Mouse (Mus musculus) A20 (cell line): Measurements from ENCODE around the gene Gm47841.

Experiments used
- DNase-seq: peaks from one replicate; pipeline ENCODE4 v3.0.0-alpha.2; 2011; ENCODE audit warnings: low read depth, low spot score

Gm47841 gene

DNA sequence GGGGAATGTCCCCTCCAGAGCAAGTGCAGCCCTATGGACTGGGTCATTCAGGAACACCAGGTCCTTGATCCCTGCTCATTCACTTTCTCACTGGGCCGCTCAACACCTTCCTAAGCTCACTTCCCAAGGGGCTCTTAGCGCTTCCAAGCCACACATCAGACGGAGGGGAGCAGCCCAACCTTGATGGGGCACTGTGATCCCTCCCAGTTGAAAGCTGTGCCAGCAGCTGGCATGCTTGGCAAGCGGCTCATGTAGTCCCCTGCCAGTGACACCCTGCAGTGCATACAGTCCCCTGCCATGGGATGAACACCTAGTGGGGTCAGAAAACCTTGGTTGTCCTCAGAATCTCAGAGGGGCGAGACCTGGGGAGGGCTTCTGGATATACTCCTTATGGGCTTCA, 26.9 kb upstream of the Gm47841 start:
- no peak for DNase-seq

DNA sequence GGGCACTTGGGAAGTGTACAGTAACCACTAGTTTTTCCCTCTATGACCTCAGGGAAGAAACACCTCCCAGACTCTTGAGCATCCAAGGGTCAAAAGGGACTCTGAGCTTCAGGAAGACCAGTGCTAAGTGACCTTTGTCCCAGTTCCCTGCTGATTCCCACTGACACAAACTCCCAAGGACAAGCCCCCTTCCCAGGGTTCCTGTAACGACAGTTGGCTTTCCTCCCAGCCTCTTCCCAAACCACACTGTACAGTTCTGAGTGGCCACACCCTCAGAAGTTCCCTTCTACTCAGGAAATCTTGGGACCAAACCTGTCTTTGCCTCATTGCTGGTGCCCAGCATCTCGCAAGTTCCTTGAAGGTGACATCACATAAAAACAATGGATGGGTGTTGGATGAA, 25.5 kb upstream of the Gm47841 start:
- no peak for DNase-seq

DNA sequence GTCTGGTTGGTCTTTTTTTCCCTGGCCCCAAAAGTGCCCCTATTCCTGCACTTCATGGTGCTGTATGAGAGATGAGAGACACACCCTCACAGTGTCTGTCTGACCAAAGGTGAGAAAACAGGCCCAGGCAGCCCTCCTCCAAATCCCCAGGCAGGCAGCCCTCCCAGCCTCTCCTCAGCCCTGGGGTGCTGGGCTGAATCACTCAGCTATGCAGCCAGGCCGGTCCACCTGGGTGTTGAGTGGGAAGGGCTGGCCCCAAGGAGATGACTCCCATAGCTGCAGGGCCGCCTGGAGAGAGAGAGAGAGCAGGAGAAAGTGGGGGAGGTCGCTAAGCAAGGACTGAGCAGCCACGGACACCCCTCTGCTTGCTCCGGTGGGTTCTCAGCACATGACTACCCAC, 23.6 kb upstream of the Gm47841 start:
- DNase-seq, result no peak

DNA sequence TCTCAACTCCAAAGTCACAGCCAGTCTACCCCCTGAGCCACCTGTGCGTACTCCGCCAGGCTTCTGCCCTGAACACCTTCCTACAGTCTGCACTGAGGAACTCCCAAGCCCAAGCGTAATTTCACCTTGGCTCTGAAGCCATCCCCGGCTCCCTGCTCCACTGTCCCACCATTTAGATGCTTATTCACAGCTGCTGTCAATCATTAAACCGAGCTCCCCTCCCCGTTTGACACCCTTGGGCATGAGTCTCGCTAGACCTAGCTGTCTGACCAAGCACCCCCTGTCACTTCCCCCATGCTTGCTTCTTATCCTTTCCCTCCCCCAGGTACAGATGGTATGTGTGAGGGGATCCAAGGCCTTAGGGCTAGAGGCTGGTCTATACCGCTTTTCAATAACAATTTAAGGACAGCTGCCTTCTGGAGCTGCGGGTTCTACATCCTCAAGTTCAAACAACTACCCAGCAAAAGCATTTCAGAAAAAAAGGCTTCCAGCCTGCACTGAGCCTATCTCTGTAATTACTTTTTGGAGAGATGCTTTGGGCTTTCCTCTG, 22.5 kb upstream of the Gm47841 start:
- DNase-seq, result no peak

- no peak for DNase-seq
These were observed 21.5 kb upstream of the Gm47841 start for GRCm38 (mm10) chr15:101068671-101069070.

- DNase-seq, result no peak
These were observed 20.8 kb upstream of the Gm47841 start for GRCm38 (mm10) chr15:101068029-101068428.

DNA sequence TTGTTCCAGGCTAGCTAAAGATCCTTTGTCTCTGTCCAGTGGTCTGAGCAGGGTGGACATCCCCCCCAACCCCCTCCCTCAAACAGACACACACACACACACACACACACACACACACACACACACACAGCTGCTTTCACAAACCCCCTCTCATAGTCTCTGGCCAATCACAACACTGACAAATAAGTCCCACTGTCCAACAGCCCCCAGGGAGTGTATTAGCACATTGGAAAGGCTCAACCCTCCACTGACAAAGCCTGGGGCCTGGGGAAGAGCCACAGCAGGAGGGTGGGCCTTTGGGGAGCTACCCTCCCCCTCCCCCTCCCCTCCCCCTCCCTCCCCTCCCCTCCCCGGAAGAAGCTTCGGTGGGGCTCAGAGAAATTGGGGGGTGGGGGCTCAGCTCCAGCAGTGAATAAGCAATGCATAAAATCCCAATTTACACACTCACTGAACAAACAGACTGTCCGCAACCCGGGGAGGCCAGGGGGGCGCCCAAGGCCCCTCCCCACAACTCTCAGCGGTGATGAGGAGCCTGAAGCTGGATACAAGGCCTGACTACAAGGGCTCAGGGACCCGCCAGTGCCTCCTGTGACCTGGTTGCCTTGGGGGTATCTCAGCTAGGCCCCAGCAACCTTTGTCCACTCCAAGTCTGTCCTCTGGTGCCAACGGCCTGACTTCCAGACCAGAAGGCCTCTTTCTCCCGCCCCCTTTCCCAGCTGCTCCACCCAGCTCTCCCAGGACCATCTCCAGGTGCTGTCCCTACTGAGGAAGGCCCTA, 19.9 kb upstream of the Gm47841 start:
- DNase-seq, result no peak

- DNase-seq, result no peak
These were observed 19.2 kb upstream of the Gm47841 start for GRCm38 (mm10) chr15:101066364-101066847.

DNA sequence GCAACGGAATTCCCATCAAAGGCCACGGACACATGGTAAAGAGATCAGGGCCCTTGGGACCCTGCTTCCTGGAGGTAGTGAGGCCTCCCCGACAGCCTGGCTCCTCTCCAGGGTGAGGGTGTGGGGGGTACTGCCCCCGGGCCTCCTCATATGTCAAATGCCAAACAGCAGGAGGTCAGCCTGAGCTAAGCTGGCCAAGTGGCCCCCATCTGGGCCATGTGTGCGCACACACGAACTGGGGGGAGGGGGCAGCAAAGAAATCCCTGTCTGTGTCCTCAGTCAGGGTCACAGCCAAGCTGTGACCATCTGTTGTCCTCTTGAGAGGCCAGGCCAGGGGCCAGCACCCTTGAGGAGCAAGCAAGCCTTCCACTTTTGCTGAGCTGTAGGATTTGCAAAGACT, 17.9 kb upstream of the Gm47841 start:
- DNase-seq, result no peak

GRCm38 (mm10) chr15:101060280-101060852, 13.2 kb upstream of the Gm47841 start:
- DNase-seq, result no peak

DNA sequence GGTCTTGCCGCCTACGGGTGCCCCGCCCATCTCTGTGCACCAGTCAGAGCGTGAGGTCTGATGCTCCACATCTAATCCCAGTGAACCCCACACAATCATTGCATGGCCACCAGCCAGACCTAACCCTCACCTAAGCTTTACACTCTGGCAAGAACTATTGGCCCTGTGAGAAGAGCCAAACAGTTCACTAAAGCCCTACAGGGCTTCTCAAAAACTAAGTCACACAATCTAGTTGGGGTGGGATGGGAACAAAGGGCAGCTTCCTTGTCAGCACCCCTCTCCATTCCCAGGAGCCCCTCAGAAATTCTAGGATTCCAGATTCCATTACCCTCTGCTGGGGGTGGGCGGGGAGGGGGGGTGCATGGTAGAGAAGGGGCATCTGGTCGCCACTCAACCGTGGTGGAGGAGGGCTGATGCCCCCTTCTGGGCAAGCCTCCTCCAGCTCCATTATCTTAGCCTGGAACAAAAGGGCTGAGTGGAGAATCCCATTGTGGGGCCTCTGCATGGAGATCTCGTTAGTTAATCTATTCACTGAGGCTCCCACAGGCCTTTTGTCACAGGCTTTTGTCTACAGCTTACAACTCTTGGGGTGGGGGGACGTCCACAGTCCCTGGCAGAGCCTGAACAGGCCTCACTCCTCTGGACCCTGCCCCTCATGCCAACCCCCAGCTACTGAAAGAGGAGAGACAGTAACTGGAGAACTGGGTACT, 12.5 kb upstream of the Gm47841 start:
- DNase-seq, result no peak

DNA sequence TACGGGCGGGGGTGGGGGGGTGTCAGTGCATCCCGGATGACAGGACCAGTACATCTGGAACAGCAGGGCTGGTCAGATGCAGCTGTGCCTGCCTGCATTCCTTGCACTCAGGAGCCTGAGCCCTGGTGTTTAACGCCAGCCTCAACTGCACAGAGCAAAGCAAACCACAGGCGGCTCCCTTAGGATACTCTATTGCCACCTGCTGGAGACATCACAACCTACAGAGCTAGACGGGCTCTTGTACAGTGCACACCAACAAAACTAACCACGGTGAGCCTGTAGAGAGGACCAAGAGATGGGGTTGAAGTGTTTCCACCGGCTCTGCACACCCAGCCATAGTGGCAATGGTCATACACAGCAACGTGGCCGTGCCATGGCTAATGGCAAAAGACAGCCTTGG, 9.0 kb upstream of the Gm47841 start:
- peak; percentile 49 for DNase-seq

DNA sequence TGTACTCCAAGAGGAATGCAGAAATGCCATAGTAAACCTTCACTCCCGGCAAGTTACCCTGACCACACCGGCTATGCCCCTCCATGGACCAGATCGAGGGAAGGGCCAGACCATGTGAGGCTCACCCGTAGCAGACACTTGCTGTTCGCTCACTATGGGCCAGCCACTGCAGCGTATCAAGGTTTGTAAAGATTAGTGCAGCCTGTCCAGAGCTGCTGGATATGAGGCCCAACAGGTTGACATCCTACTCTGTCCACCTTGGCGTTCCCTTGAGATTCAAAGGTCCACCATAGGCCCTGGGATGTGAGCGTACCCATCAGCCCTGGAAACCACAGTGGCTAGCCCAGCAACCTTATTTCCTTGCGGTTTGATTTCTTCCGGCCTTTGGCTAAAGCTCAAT, 7.3 kb upstream of the Gm47841 start:
- no peak for DNase-seq

DNA sequence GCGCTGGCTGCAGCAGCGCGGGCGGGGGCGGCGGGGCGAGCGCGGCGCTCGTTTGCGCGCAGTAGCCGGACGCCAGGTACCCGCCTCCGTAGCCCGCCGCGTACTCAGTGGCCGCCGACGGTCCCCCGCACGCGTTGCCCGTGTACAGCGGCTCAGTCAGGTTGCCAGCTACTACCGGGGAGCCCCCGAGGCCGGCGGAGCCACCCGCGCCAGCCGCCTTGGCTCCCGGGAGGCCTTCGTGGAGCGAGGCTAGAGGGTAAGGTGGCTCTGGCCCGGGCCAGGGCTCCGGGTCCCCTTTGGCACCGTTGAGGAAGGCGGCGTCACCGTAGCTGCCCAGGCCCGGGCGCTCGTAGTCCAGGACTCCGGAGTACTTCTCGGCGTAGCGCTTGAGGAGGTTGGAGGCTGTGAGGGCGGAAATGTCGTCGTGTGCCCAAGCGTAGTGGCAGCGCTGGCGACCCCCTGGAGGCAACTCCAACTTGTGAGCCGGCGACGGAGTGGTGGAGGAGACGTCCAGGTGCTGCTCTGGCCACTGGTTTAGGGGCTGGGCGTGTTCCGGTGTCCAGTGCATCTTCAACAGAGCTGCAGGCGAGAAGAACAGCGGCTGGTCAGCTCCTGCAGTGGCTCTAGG, 6.7 kb upstream of the Gm47841 start:
- DNase-seq, result no peak

GRCm38 (mm10) chr15:101052560-101053501, 5.6 kb upstream of the Gm47841 start:
- DNase-seq, result no peak

DNA sequence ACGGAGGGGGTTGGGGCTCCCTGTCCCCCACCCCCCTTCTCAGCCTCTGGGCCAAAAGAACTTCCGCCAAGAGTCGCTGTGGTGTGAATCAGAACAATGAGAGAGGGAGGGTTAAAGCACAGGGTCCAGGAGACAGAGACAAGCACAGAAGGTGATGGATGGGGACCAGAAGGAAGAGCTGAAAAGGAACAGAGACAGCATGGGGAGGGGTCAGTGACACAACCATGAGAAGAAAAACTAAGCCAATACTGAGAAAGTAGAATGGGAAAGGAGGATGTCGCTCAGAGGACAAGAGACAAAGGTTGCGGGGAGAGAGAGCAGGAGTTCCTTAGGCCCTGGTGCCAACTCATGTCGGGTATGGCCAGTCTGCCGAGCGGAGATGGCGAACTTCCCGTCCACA, 4.7 kb upstream of the Gm47841 start:
- DNase-seq, result no peak

GRCm38 (mm10) chr15:101048338-101048896, 1.2 kb upstream of the Gm47841 start:
- DNase-seq, result no peak

GRCm38 (mm10) chr15:101046527-101047193, 537 bp downstream of the Gm47841 start:
- no peak for DNase-seq

- DNase-seq, result no peak
These were observed 1.1 kb downstream of the Gm47841 start for GRCm38 (mm10) chr15:101046039-101046526.

DNA sequence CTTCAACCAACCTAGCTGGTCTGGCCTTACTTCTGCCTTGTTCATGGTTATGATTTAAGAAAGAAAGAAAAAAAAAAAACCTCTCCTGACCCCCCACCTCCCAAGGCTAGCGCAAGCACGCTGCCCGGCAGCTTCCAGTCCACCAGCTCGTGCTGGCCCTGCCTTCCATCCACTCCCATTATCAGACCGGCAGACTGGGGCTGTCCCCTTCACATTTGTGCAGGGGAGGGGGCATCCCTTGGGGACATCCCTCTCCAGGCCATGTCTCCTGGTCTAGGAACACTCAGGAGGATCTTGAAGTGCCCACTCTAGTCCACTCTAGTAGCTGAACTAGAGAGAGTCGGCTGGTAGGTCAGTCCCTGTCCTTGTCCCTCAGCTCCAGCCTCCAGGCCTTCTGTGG, 2.7 kb downstream of the Gm47841 start:
- no peak for DNase-seq
